Mouse (Mus musculus) liver, embryonic 14.5 days (tissue): ENCODE results near the gene Krt18. TPM values are rescaled to one million over a fixed set of nuclear protein-coding genes. Genes with fewer than 3 reads are reported as not detected.

Experiments
- ATAC-seq: fragments of 200-750 bp; cut with Nextera tagmentation; 2 replicates; pipeline ENCODE4 v1.8.0; 2017; ENCODE audit warnings: moderate number of reproducible peaks, mild to moderate bottlenecking, moderate library complexity; ENCODE audit not compliant: insufficient read depth
- DNase-seq, 3 experiments: peaks; one replicate each; pipeline ENCODE4 v3.0.0-alpha.2; 2012 to 2013; ENCODE audit warnings: low read depth in 3 of 3, low spot score in 3 of 3
- H3K27ac ChIP-seq: fragments of 300-500 bp; sonication (generic); 2 replicates; pipeline ENCODE4 v1.5.1; 2014; ENCODE audit warnings: moderate library complexity, mild to moderate bottlenecking, control low read depth, inconsistent platforms
- H3K27me3 ChIP-seq: fragments of 300-500 bp; sonication (generic); 2 replicates; pipeline ENCODE4 v1.6.1; 2014; ENCODE audit warnings: mild to moderate bottlenecking, low read length, moderate library complexity; ENCODE audit not compliant: control insufficient read depth, insufficient read depth
- H3K36me3 ChIP-seq: fragments of 300-500 bp; sonication (generic); replicated peaks from 2 replicates; pipeline ENCODE4 v1.6.1; 2014; ENCODE audit warnings: low read depth; ENCODE audit not compliant: control insufficient read depth, insufficient read depth
- H3K4me1 ChIP-seq, 2 experiments: fragments of 200-500 bp in 1 of 2; fragments of 300-500 bp in 1 of 2; sonication (generic) in 1 of 2; replicated peaks; 2 replicates each; pipeline ENCODE4 v1.6.1; 2012 to 2014; ENCODE audit warnings: antibody characterized with exemption in 1 of 2, inconsistent platforms in 1 of 2, low read length in 1 of 2; ENCODE audit not compliant: control insufficient read depth in 2 of 2, insufficient read depth in 2 of 2
- H3K4me2 ChIP-seq: fragments of 300-500 bp; sonication (generic); 2 replicates; pipeline ENCODE4 v1.6.1; 2014; ENCODE audit warnings: low read depth, mild to moderate bottlenecking, control low read depth, moderate library complexity
- H3K4me3 ChIP-seq, 2 experiments: fragments of 200-500 bp in 1 of 2; fragments of 300-500 bp in 1 of 2; sonication (generic) in 1 of 2; 2 replicates each; pipeline ENCODE4 v1.5.1; 2012 to 2014; ENCODE audit warnings: low read depth in 2 of 2, low read length in 2 of 2, mild to moderate bottlenecking in 2 of 2, control low read depth in 1 of 2, inconsistent platforms in 1 of 2, moderate library complexity in 1 of 2; ENCODE audit not compliant: insufficient read depth in 1 of 2
- H3K9ac ChIP-seq: fragments of 300-500 bp; sonication (generic); replicated peaks from 2 replicates; pipeline ENCODE4 v1.6.1; 2014; ENCODE audit warnings: mild to moderate bottlenecking, control low read depth, moderate library complexity
- H3K9me3 ChIP-seq: fragments of 300-500 bp; sonication (generic); 2 replicates; pipeline ENCODE4 v1.6.1; 2016; ENCODE audit warnings: low read length, mixed read lengths; ENCODE audit not compliant: control insufficient read depth
- CTCF ChIP-seq: IDR thresholded peaks from 2 replicates; pipeline ENCODE4 v1.5.1; 2016; ENCODE audit warnings: antibody characterized with exemption, low read depth, control low read depth
- EP300 ChIP-seq: IDR thresholded peaks from 2 replicates; pipeline ENCODE4 v1.6.1; 2016; ENCODE audit warnings: antibody characterized with exemption, low read depth
- WGBS: fragments of 180-500 bp; shearing (Covaris S2); extraction: QIAGEN DNeasy Blood & Tissue Kit; methylation state at CpG from one replicate; pipeline ENCODE4 v1.1.7; 2014; ENCODE audit not compliant: insufficient replicate concordance; 5-methylcytosine and 5-hydroxymethylcytosine counted together
- polyA plus RNA-seq, 2 experiments: library from polyadenylated mRNA; depleted of rRNA in 1 of 2; stranded (reverse) in 1 of 2; unstranded in 1 of 2; fragments of >200 nt; fragmentation: Nextera tagmentation in 1 of 2; extraction: Ambion mirVana in 1 of 2; gene quantifications; 2 replicates each; pipeline versions ENCODE4 v1.2.1 to v1.2.3; 2012 to 2014

The Krt18 gene
- polyA plus RNA-seq (2012; rRNA removed) (25.8 and 31.5 TPM in 2 replicates), polyA plus RNA-seq (2014; fragmentation: Nextera tagmentation; extraction: Ambion mirVana) (86.9 and 87.6 TPM in 2 replicates)

- TF ChIP-seq EP300 (no peak), CTCF (no peak)
- WGBS = 1% methylated on average over 28 of the region's 28 CpGs
- DNase-seq = no peak
Measured at GRCm38 (mm10) chr15:102028040-102028439, at the start of gene Krt18. Krt18 (plus strand) TSS chr15:102028180.

GRCm38 (mm10) chr15:101980849-101981248, 47.1 kb upstream of the Krt18 start:
- no peaks in the 10 kb centered on the region for H3K9me3 ChIP-seq
- ATAC-seq (no peak), DNase-seq (no peak)
- H3K36me3 ChIP-seq = no peaks in the 10 kb centered on the region
- no peak overlapping the region for H3K9ac ChIP-seq
- WGBS = 52% methylated on average over 6 of the region's 6 CpGs
- no peak overlapping the region for H3K4me2 ChIP-seq
- H3K4me3 ChIP-seq = no peak overlapping the region
- H3K27me3 ChIP-seq = no peaks in the 10 kb centered on the region
- TF ChIP-seq EP300 (no peak), CTCF (no peak)
- H3K27ac ChIP-seq = no peak overlapping the region
- peaks cover 29 to 36% of the 10 kb centered on the region in 2 experiments for H3K4me1 ChIP-seq

More at GRCm38 (mm10) chr15:102028040-102028439, at the start of gene Krt18:
- H3K4me1 ChIP-seq = peaks cover 0 to 11% of the 10 kb centered on the region in 2 experiments; a peak in 2 of 4 replicates
- H3K9me3 ChIP-seq = no peaks in the 10 kb centered on the region
- H3K27ac ChIP-seq = no peak within 1 kb of the TSS
- H3K4me2 ChIP-seq = peak within 1 kb of the TSS; percentile 38
- H3K9ac ChIP-seq = peak within 1 kb of the TSS; percentile 14
- peaks cover 17% of the 10 kb centered on the region for H3K27me3 ChIP-seq
- no peaks in the 10 kb centered on the region for H3K36me3 ChIP-seq
- H3K4me3 ChIP-seq = peak within 1 kb of the TSS; percentile 45 to 48
- ATAC-seq = peak; percentile 38

- Histone ChIP-seq H3K4me1 (peaks cover 6 to 13% of the 10 kb centered on the region in 2 experiments), H3K27me3 (no peaks in the 10 kb centered on the region), H3K9ac (no peak overlapping the region), H3K9me3 (no peaks in the 10 kb centered on the region), H3K4me3 (no peak overlapping the region), H3K4me2 (peak overlapping the region; percentile 63), H3K36me3 (no peaks in the 10 kb centered on the region), H3K27ac (no peak overlapping the region)
- TF ChIP-seq EP300 (no peak), CTCF (peak; percentile 40)
- 64% methylated on average over 13 of the region's 13 CpGs for WGBS
- DNase-seq = no peak
- no peak for ATAC-seq
Measured at GRCm38 (mm10) chr15:101983315-101983948, 44.5 kb upstream of the Krt18 start.

- WGBS = 3% methylated on average over 15 of the region's 15 CpGs
- H3K36me3 ChIP-seq = no peaks in the 10 kb centered on the region
- peak; percentile 76 to 83 (median 78) for DNase-seq
- TF ChIP-seq CTCF (peak; percentile 96), EP300 (no peak)
- peak; percentile 83 for ATAC-seq
- no peaks in the 10 kb centered on the region for H3K9me3 ChIP-seq
- peak overlapping the region; percentile 63 for H3K4me2 ChIP-seq
- 0 out of 2 replicates have a peak overlapping the region, but pooled peaks have one; percentile 24 for H3K9ac ChIP-seq
- 0 out of 2 replicates have a peak overlapping the region, but pooled peaks have one; percentile 3 for H3K27ac ChIP-seq
- H3K4me3 ChIP-seq = peak overlapping the region; percentile 31 to 50
- no peaks in the 10 kb centered on the region for H3K27me3 ChIP-seq
- H3K4me1 ChIP-seq = peaks cover 2 to 7% of the 10 kb centered on the region in 2 experiments; a peak in 3 of 4 replicates
Measured at GRCm38 (mm10) chr15:101983949-101984601, 43.9 kb upstream of the Krt18 start.

GRCm38 (mm10) chr15:101984746-101985145, 43.2 kb upstream of the Krt18 start:
- H3K27ac ChIP-seq = no peak overlapping the region
- no peaks in the 10 kb centered on the region for H3K27me3 ChIP-seq
- no peak for TF ChIP-seq EP300
- no peak for TF ChIP-seq CTCF
- 8% methylated on average over 6 of the region's 6 CpGs for WGBS
- no peak overlapping the region for H3K4me3 ChIP-seq
- H3K4me2 ChIP-seq = peak overlapping the region; percentile 63; the same call in 1 of the 2 replicates
- ATAC-seq = no peak
- DNase-seq = no peak
- H3K9ac ChIP-seq = no peak overlapping the region
- no peaks in the 10 kb centered on the region for H3K36me3 ChIP-seq
- H3K9me3 ChIP-seq = no peaks in the 10 kb centered on the region
- peaks cover 2 to 7% of the 10 kb centered on the region in 2 experiments; a peak in 3 of 4 replicates for H3K4me1 ChIP-seq
